Mouse (Mus musculus) MEL (cell line): ENCODE measurements around the gene Palm3. TPM values are rescaled to one million over a fixed set of nuclear protein-coding genes. Genes with fewer than 3 reads are reported as not detected.

ENCODE experiments used
- DNase-seq: peaks from one replicate; pipeline ENCODE4 v3.0.0; 2011; ENCODE audit warnings: low read depth, low spot score
- H3K27ac ChIP-seq: 2 replicates; pipeline ENCODE4 v1.5.1; 2012; ENCODE audit warnings: low read depth, mild to moderate bottlenecking, control low read depth, low read length, moderate library complexity; ENCODE audit not compliant: control insufficient read depth
- H3K27me3 ChIP-seq, 2 experiments: fragments of 150-350 bp in 1 of 2; sonication (generic) in 1 of 2; 2 replicates each; pipeline ENCODE4 v1.6.1; 2012; ENCODE audit warnings: low read length in 2 of 2, mild to moderate bottlenecking in 2 of 2, improper control_type of control experiment in 1 of 2, moderate library complexity in 1 of 2; ENCODE audit not compliant: insufficient read depth in 2 of 2, control insufficient read depth in 1 of 2
- H3K36me3 ChIP-seq, 2 experiments: 2 replicates each; pipeline ENCODE4 v1.6.1; 2012 to 2014; ENCODE audit warnings: low read length in 2 of 2, improper control_type of control experiment in 1 of 2, inconsistent platforms in 1 of 2, mild to moderate bottlenecking in 1 of 2; ENCODE audit not compliant: insufficient read depth in 2 of 2, control insufficient read depth in 1 of 2
- H3K4me1 ChIP-seq, 2 experiments: fragments of 150-350 bp in 1 of 2; sonication (generic) in 1 of 2; 2 replicates each; pipeline ENCODE4 v1.6.1; 2012; ENCODE audit warnings: low read length in 2 of 2, improper control_type of control experiment in 1 of 2, mild to moderate bottlenecking in 1 of 2; ENCODE audit not compliant: insufficient read depth in 2 of 2, control insufficient read depth in 1 of 2
- H3K4me3 ChIP-seq, 2 experiments: fragments of 150-350 bp in 1 of 2; sonication (generic) in 1 of 2; 2 replicates each; pipeline ENCODE4 v1.5.1; 2012; ENCODE audit warnings: low read depth in 2 of 2, low read length in 2 of 2, mild to moderate bottlenecking in 2 of 2, moderate library complexity in 2 of 2, control low read depth in 1 of 2, improper control_type of control experiment in 1 of 2; ENCODE audit not compliant: control insufficient read depth in 1 of 2, insufficient read depth in 1 of 2
- H3K79me2 ChIP-seq: 2 replicates; pipeline ENCODE4 v1.6.1; 2012; ENCODE audit warnings: mild to moderate bottlenecking, low read length, moderate library complexity; ENCODE audit not compliant: control insufficient read depth, poor library complexity, insufficient read depth
- H3K9ac ChIP-seq: 2 replicates; pipeline ENCODE4 v1.6.1; 2012; ENCODE audit warnings: low read depth, mild to moderate bottlenecking, control low read depth, low read length, moderate library complexity; ENCODE audit not compliant: control insufficient read depth, poor library complexity, severe bottlenecking
- H3K9me3 ChIP-seq: fragments of 150-350 bp; sonication (generic); replicated peaks from 2 replicates; pipeline ENCODE4 v1.6.1; 2012; ENCODE audit warnings: mild to moderate bottlenecking, low read length, improper control_type of control experiment, moderate library complexity; ENCODE audit not compliant: insufficient read depth
- BHLHE40 ChIP-seq: IDR thresholded peaks from 2 replicates; pipeline ENCODE4 v1.6.1; 2012; ENCODE audit warnings: low read depth, mild to moderate bottlenecking, inconsistent platforms, low read length, improper control_type of control experiment, borderline replicate concordance
- CHD1 ChIP-seq: IDR thresholded peaks from 2 replicates; pipeline ENCODE4 v1.6.1; 2012; ENCODE audit warnings: low read depth, mild to moderate bottlenecking, inconsistent platforms, low read length, improper control_type of control experiment
- CTCF ChIP-seq, 3 experiments: IDR thresholded peaks in 2 of 3; conservative IDR thresholded peaks in 1 of 3; 2 replicates each; pipeline ENCODE4 v1.5.1; 2011 to 2012; ENCODE audit warnings: low read length in 3 of 3, low read depth in 2 of 3, mild to moderate bottlenecking in 2 of 3, improper control_type of control experiment in 1 of 3, inconsistent platforms in 1 of 3, mixed read lengths in 1 of 3, moderate library complexity in 1 of 3; ENCODE audit not compliant: control insufficient read depth in 1 of 3, insufficient read depth in 1 of 3, poor library complexity in 1 of 3, severe bottlenecking in 1 of 3
- GABPA ChIP-seq: IDR thresholded peaks from 2 replicates; pipeline ENCODE4 v1.6.1; 2012; ENCODE audit warnings: low read depth, mild to moderate bottlenecking, inconsistent platforms, low read length, improper control_type of control experiment, moderate library complexity
- GATA1 ChIP-seq: IDR thresholded peaks from 2 replicates; pipeline ENCODE4 v1.6.1; 2011; ENCODE audit warnings: low read depth, low read length, improper control_type of control experiment
- KAT2A ChIP-seq: conservative IDR thresholded peaks from 2 replicates; pipeline ENCODE4 v1.6.1; 2012; ENCODE audit warnings: low read depth, low read length, improper control_type of control experiment, inconsistent platforms
- MAFK ChIP-seq: IDR thresholded peaks from 2 replicates; pipeline ENCODE4 v1.6.1; 2011; ENCODE audit warnings: low read depth, mild to moderate bottlenecking, low read length, improper control_type of control experiment, borderline replicate concordance
- MAX ChIP-seq: IDR thresholded peaks from 2 replicates; pipeline ENCODE4 v1.6.1; 2011; ENCODE audit warnings: low read length, improper control_type of control experiment
- MEF2A ChIP-seq: IDR thresholded peaks from 2 replicates; pipeline ENCODE4 v1.6.1; 2014; ENCODE audit warnings: low read depth, mild to moderate bottlenecking, inconsistent platforms, low read length, improper control_type of control experiment; ENCODE audit not compliant: poor library complexity, insufficient replicate concordance, severe bottlenecking; ENCODE audit errors: extremely low read depth
- MXI1 ChIP-seq: IDR thresholded peaks from 2 replicates; pipeline ENCODE4 v1.6.1; 2011; ENCODE audit warnings: mild to moderate bottlenecking, low read depth, low read length, improper control_type of control experiment
- POLR2AphosphoS5 ChIP-seq: IDR thresholded peaks from 2 replicates; pipeline ENCODE4 v1.6.1; 2012; ENCODE audit warnings: low read depth, borderline replicate concordance, mild to moderate bottlenecking, inconsistent platforms, low read length, moderate library complexity, mixed read lengths
- RAD21 ChIP-seq: IDR thresholded peaks from 2 replicates; pipeline ENCODE4 v1.6.1; 2011; ENCODE audit warnings: mild to moderate bottlenecking, low read depth, low read length, improper control_type of control experiment
- RCOR1 ChIP-seq: IDR thresholded peaks from 2 replicates; pipeline ENCODE4 v1.6.1; 2012; ENCODE audit warnings: low read depth, mild to moderate bottlenecking, inconsistent platforms, low read length, improper control_type of control experiment
- SIN3A ChIP-seq: IDR thresholded peaks from 2 replicates; pipeline ENCODE4 v1.6.1; 2012; ENCODE audit warnings: low read length, improper control_type of control experiment, inconsistent platforms
- SMC3 ChIP-seq: IDR thresholded peaks from 2 replicates; pipeline ENCODE4 v1.6.1; 2011; ENCODE audit warnings: low read depth, low read length, improper control_type of control experiment
- USF1 ChIP-seq: IDR thresholded peaks from 2 replicates; pipeline ENCODE4 v1.6.1; 2014; ENCODE audit warnings: low read depth, mild to moderate bottlenecking, inconsistent platforms, low read length, improper control_type of control experiment, moderate library complexity
- USF2 ChIP-seq, 2 experiments: IDR thresholded peaks; 2 replicates each; pipeline ENCODE4 v1.6.1; 2011 to 2012; ENCODE audit warnings: improper control_type of control experiment in 2 of 2, low read length in 2 of 2, borderline replicate concordance in 1 of 2, inconsistent platforms in 1 of 2, low read depth in 1 of 2, mild to moderate bottlenecking in 1 of 2; ENCODE audit not compliant: insufficient read depth in 1 of 2
- ZC3H11A ChIP-seq: IDR thresholded peaks from 2 replicates; pipeline ENCODE4 v1.6.1; 2012; ENCODE audit warnings: low read depth, mild to moderate bottlenecking, inconsistent platforms, low read length, improper control_type of control experiment
- ZKSCAN1 ChIP-seq: IDR thresholded peaks from 2 replicates; pipeline ENCODE4 v1.6.1; 2012; ENCODE audit warnings: low read depth, mild to moderate bottlenecking, inconsistent platforms, low read length, improper control_type of control experiment, moderate library complexity
- ZNF384 ChIP-seq: IDR thresholded peaks from 2 replicates; pipeline ENCODE4 v1.6.1; 2012; ENCODE audit warnings: low read depth, mild to moderate bottlenecking, inconsistent platforms, low read length, improper control_type of control experiment
- polyA plus RNA-seq, 2 experiments: library from polyadenylated mRNA; stranded (reverse) in 1 of 2; unstranded in 1 of 2; fragments of >175 nt in 1 of 2; fragments of >200 nt in 1 of 2; gene quantifications; 2 replicates each; pipeline versions ENCODE4 v1.2.1 to v1.2.4; 2012; ENCODE audit warnings: low replicate concordance in 2 of 2, low read depth in 1 of 2; ENCODE audit not compliant: insufficient read length in 2 of 2, insufficient read depth in 1 of 2, missing spikeins in 1 of 2
- total RNA-seq: library from RNA; depleted of rRNA; stranded (reverse); fragments of 300-350 nt; gene quantifications from 2 replicates; pipeline ENCODE4 v1.2.3, GENCODE M21; 2012

The Palm3 gene
- total and polyA plus RNA-seq, 3 experiments: 0.65 to 3.6 TPM; not detected in 1

- TF ChIP-seq MAX (no peak), RAD21 (peak; percentile 26), CTCF (IDR thresholded peaks at IDR 0.05 in 2 of 3, conservative IDR thresholded peaks at IDR 0.05 in 1 of 3; ENCODE audit: control insufficient read depth in 1 of 3, insufficient read depth in 1 of 3, low read depth in 2 of 3, low read length in 3 of 3, poor library complexity in 1 of 3, severe bottlenecking in 1 of 3) (peak in 2 of 3 experiments; percentile 31 to 37; a peak in 3 of 6 replicates), SMC3 (peak; percentile 27)
- Histone ChIP-seq H3K9me3 (no peaks in the 10 kb centered on the region), H3K36me3 (no peaks in the 10 kb centered on the region), H3K4me3 (no peak overlapping the region), H3K9ac (no peak overlapping the region), H3K27ac (no peak overlapping the region), H3K4me1 (peaks cover 2 to 8% of the 10 kb centered on the region in 2 experiments; a peak in 1 of 4 replicates), H3K79me2 (no peaks in the 10 kb centered on the region), H3K27me3 (no peaks in the 10 kb centered on the region)
- no peak for DNase-seq
Measured at GRCm38 (mm10) chr8:84015833-84016232, 5.4 kb upstream of the Palm3 start.

- peak overlapping the region in 1 of 2 experiments; percentile 20; a peak in 1 of 4 replicates for H3K4me3 ChIP-seq
- no peaks in the 10 kb centered on the region for H3K27me3 ChIP-seq
- H3K4me1 ChIP-seq: peaks cover 2 to 15% of the 10 kb centered on the region in 2 experiments; a peak in 1 of 4 replicates
- H3K9ac ChIP-seq: peak overlapping the region; percentile 32
- no peaks in the 10 kb centered on the region; a peak in 1 of 4 replicates for H3K36me3 ChIP-seq
- no peak overlapping the region for H3K27ac ChIP-seq
- no peaks in the 10 kb centered on the region for H3K9me3 ChIP-seq
- no peaks in the 10 kb centered on the region for H3K79me2 ChIP-seq
- DNase-seq: peak; percentile 47
- no peak for TF ChIP-seq MEF2A
- TF ChIP-seq GABPA: no peak
- no peak for TF ChIP-seq ZC3H11A
- no peak for TF ChIP-seq ZNF384
- TF ChIP-seq SIN3A: peak; percentile 24; the same call in 1 of the 2 replicates
- no peak for TF ChIP-seq USF2 (IDR thresholded peaks at IDR 0.05; ENCODE audit: borderline replicate concordance in 1 of 2, insufficient read depth in 1 of 2, low read depth in 1 of 2, low read length in 2 of 2)
- TF ChIP-seq POLR2AphosphoS5: no peak
- peak; percentile 78 for TF ChIP-seq MXI1
- TF ChIP-seq GATA1: no peak
- TF ChIP-seq MAFK: no peak
- no peak for TF ChIP-seq RCOR1
- peak; percentile 27; the same call in 1 of the 2 replicates for TF ChIP-seq MAX
- TF ChIP-seq USF1: peak; percentile 57; the same call in 1 of the 2 replicates
- TF ChIP-seq ZKSCAN1: no peak
- no peak for TF ChIP-seq CHD1
- TF ChIP-seq KAT2A: no peak
- no peak for TF ChIP-seq BHLHE40
- TF ChIP-seq, all 39 proteins: peak for 4
Measured at GRCm38 (mm10) chr8:84019738-84020137, 1.5 kb upstream of the Palm3 start.
